In the genomic region with DNA sequence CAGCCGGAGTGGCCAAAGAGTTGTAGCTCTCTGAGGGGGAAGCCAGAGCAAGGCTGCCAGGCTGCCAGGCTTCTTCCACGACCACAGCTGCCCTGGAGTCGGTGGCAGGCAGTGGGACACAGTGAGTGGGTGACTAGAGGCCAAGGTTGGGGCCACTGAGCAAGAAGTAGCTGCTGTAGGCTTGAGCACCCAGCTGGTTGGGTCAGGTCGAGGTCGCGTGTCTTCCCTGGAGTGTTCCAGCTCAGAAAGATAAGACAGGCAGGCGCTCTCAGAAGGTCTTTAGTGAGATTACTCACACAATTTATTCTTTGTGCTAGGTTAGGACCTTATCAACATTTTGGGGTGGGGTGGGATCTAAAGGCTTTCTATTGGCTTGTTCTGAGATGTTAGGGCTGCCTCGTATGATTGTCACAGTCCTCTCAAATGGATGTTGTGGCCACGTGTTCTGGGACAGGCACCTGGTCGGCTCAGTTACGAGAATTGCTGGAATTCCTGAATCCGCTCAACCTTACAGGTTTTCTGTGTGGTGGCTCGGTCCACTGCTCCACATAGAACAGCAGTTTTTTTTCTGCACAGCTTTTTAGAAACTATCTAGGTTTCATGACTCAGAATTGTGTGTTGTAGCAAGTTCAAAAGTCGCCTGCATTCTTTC, we compare ENCODE assay signal across 26 mouse cellular contexts. TPM values are rescaled to one million over a fixed set of nuclear protein-coding genes. Genes with fewer than 3 reads are reported as not detected.
DNase-seq lines count a peak whose midpoint lies in the region; ATAC-seq and TF ChIP-seq lines count a peak whose summit lies in the region.
"Had no signal": no experiment of that assay in that cellular context is flagged by ENCODE, and none has a peak within 500 bp of the region (broad histone marks: within the 10 kb centered on the region; RNA-seq: fewer than 3 reads in every experiment).

No protein-coding gene starts in this region.

- no peaks in the 10 kb centered on the region for H3K27me3 ChIP-seq in heart, embryonic 10.5 days (ENCODE audit: insufficient read depth, poor library complexity, severe bottlenecking)
- H3K27me3 ChIP-seq in testis, adult 2 months (ENCODE audit: control insufficient read depth, insufficient read depth, low read length) = no peaks in the 10 kb centered on the region
- H3K27me3 ChIP-seq: forebrain, embryonic 15.5 days; limb, embryonic 15.5 days; stomach, embryonic 15.5 days had no signal

- no peaks in the 10 kb centered on the region for H3K9me3 ChIP-seq in heart, embryonic 10.5 days
- H3K9me3 ChIP-seq: forebrain, embryonic 15.5 days; limb, embryonic 15.5 days; stomach, embryonic 15.5 days had no signal

- no peak for DNase-seq in heart, embryonic 10.5 days (ENCODE audit: low spot score)
- no peak for DNase-seq in heart, postnatal 14 days
- peak; percentile 30 for DNase-seq in adrenal gland, postnatal 14 days
- peak; percentile 22 to 51 for DNase-seq in kidney, adult 8-10 months
- no peak for DNase-seq in gastrocnemius, adult 2 months
- DNase-seq: B cell, adult 2 months; cerebellum, adult 2 months; heart, adult 2 months; lung, postnatal 10 days; spleen, adult 18-20 months; thymus, postnatal 36 days had no signal

- no peak overlapping the region for H3K4me3 ChIP-seq in heart, embryonic 10.5 days
- H3K4me3 ChIP-seq in testis, adult 2 months (ENCODE audit: control insufficient read depth, low read depth, low read length) = no peak overlapping the region
- H3K4me3 ChIP-seq in gastrocnemius, adult 2 months = no peak overlapping the region
- H3K4me3 ChIP-seq: erythroblast, embryonic 14.5 days; forebrain, embryonic 15.5 days; heart, adult 2 months; limb, embryonic 15.5 days; stomach, embryonic 15.5 days had no signal

- intact Hi-C loops in heart, postnatal 14 days (cut with DNase I) = no loop called here
- intact Hi-C loops in gastrocnemius, adult 2 months (cut with DNase I) = no loop called here

- TF ChIP-seq POLR2A in testis, adult 2 months (IDR thresholded peaks at IDR 0.05; ENCODE audit: control insufficient read depth, low read depth, low read length) = no peak

- WGBS in heart, embryonic 10.5 days = 53% methylated on average over 14 of the region's 14 CpGs

- no peak for TF ChIP-seq CTCF in testis, adult 2 months (IDR thresholded peaks at IDR 0.05; ENCODE audit: control insufficient read depth, insufficient read depth, insufficient replicate concordance, low read depth, low read length)
- no peak for TF ChIP-seq CTCF in gastrocnemius, adult 2 months (IDR thresholded peaks at IDR 0.05)

- no peaks in the 10 kb centered on the region for H3K36me3 ChIP-seq in heart, embryonic 10.5 days
- no peaks in the 10 kb centered on the region for H3K36me3 ChIP-seq in testis, adult 2 months (ENCODE audit: control insufficient read depth, insufficient read depth, low read length)
- H3K36me3 ChIP-seq: forebrain, embryonic 15.5 days; limb, embryonic 15.5 days; stomach, embryonic 15.5 days had no signal

- ATAC-seq in frontal cortex, adult (ENCODE audit: low TSS enrichment) = no peak
- ATAC-seq: activated CD4-positive, CD25-positive, alpha-beta regulatory T cell, adult 4 months; forebrain, embryonic 15.5 days; hindbrain, embryonic 16.5 days; midbrain, embryonic 16.5 days had no signal

- H3K27ac ChIP-seq in heart, embryonic 10.5 days = peak overlapping the region; percentile 36; the same call in 1 of the 2 replicates
- H3K27ac ChIP-seq in testis, adult 2 months (ENCODE audit: control insufficient read depth, insufficient read depth, low read depth, low read length) = peak overlapping the region; percentile 72
- H3K27ac ChIP-seq in gastrocnemius, adult 2 months = no peak overlapping the region
- H3K27ac ChIP-seq: forebrain, embryonic 15.5 days; heart, adult 2 months; limb, embryonic 15.5 days; stomach, embryonic 15.5 days had no signal

- peaks cover 6% of the 10 kb centered on the region; the same call in 1 of the 2 replicates for H3K4me1 ChIP-seq in heart, embryonic 10.5 days
- peaks cover 3% of the 10 kb centered on the region for H3K4me1 ChIP-seq in testis, adult 2 months (ENCODE audit: control insufficient read depth, insufficient read depth, low read length)
- H3K4me1 ChIP-seq: forebrain, embryonic 15.5 days; limb, embryonic 15.5 days; stomach, embryonic 15.5 days had no signal

RNA-seq across cellular contexts. Expression of gene Spg20, which starts 6.4 kb away (rescaled TPM):
- 54.8 and 54.9 TPM in 2 replicates for polyA plus RNA-seq in heart, embryonic 10.5 days (2016; fragmentation: Nextera tagmentation; extraction: Ambion mirVana)
- total RNA-seq in heart, postnatal 14 days (2021) = 10 to 100 TPM; 32.5 to 35.6 TPM
- total RNA-seq in adrenal gland, postnatal 14 days (2021) = 43.0 and 46.6 TPM in 2 replicates
- 11.1 and 12.9 TPM in 2 replicates for polyA plus RNA-seq in testis, adult 2 months (2012; rRNA removed)
- total RNA-seq in gastrocnemius, adult 2 months (2021) = 10 to 100 TPM; 34.0 to 41.1 TPM

RNA-seq across cellular contexts. Expression of gene Ccdc169, which starts 31.6 kb away (rescaled TPM):
- 0.14 TPM in 1 of 2 replicates, not detected in the other for polyA plus RNA-seq in heart, embryonic 10.5 days (2016; fragmentation: Nextera tagmentation; extraction: Ambion mirVana)
- total RNA-seq in heart, postnatal 14 days (2021) = under 1 TPM in 1 of 2 experiments, not detected in 1; 0.10 TPM
- total RNA-seq in adrenal gland, postnatal 14 days (2021) = 0.19 TPM in 1 of 2 replicates, not detected in the other
- 113 and 137 TPM in 2 replicates for polyA plus RNA-seq in testis, adult 2 months (2012; rRNA removed)
- under 1 TPM; 0.10 to 0.11 TPM for total RNA-seq in gastrocnemius, adult 2 months (2021)
- total RNA-seq: gastrocnemius, adult 8-10 months; heart, adult 2 months; megakaryocyte, adult 5-6 weeks had no signal
- polyA plus RNA-seq: activated CD4-positive, CD25-positive, alpha-beta regulatory T cell, adult 4 months; erythroblast, embryonic 14.5 days; heart, adult 2 months; large intestine, adult 2 months; liver, embryonic 16.5 days had no signal

RNA-seq across cellular contexts. Expression of gene Ccna1, which starts 50.2 kb away (rescaled TPM):
- polyA plus RNA-seq in heart, embryonic 10.5 days (2016; fragmentation: Nextera tagmentation; extraction: Ambion mirVana) = 0.65 and 1.2 TPM in 2 replicates
- total RNA-seq in heart, postnatal 14 days (2021) = under 1 TPM; 0.26 to 0.37 TPM
- 0.49 and 0.89 TPM in 2 replicates for total RNA-seq in adrenal gland, postnatal 14 days (2021)
- polyA plus RNA-seq in testis, adult 2 months (2012; rRNA removed) = 144 and 152 TPM in 2 replicates
- not detected for total RNA-seq in gastrocnemius, adult 2 months (2021)
- total RNA-seq: common myeloid progenitor, adult 5-6 weeks; gastrocnemius, adult 8-10 months; heart, adult 2 months; heart, postnatal 25 days; megakaryocyte, adult 5-6 weeks had no signal
- polyA plus RNA-seq: activated CD4-positive, CD25-positive, alpha-beta regulatory T cell, adult 4 months; erythroblast, embryonic 14.5 days had no signal

Comparison
In these comparisons a context has a peak if more than half of its experiments do, and no peak if none do; other contexts are left out.
1. DNase-seq: peak in adrenal gland, postnatal 14 days (single experiment) and kidney, adult 8-10 months (2 of 2); none in heart, embryonic 10.5 days (single experiment), heart, postnatal 14 days (0 of 2) and gastrocnemius, adult 2 months (single experiment).